Mouse (Mus musculus): ENCODE data around the gene Tmem242. TPM values are rescaled to one million over a fixed set of nuclear protein-coding genes. Genes with fewer than 3 reads are reported as not detected.

The Tmem242 gene
- polyA plus RNA-seq, 1 experiment from 2014 or later, result 104 TPM

DNA sequence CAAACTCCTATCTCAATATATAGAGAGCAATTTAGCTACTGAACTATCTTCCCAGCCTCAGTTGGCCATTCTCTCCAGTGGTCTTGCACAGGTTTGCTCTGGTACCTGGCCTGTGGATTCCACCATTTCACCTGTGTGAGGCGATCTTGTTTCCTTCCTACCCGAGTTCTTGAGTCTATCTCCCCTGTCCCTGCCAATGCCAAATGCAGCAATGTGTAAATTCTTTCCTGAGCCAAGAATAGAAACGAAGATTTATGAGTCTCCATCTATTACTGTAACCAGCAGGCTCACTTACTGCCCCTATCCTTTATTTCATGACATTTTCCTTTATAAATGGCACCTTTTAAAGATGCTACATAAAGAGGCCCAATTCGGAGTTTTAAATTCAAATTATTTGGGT is 69.0 kb downstream of the Tmem242 start:
- no peak overlapping the region for H3K9ac ChIP-seq
- 61% methylated on average over 4 of the region's 4 CpGs for WGBS
- ATAC-seq (ENCODE audit: insufficient read depth, low FRiP score, low read depth), result no peak

DNA sequence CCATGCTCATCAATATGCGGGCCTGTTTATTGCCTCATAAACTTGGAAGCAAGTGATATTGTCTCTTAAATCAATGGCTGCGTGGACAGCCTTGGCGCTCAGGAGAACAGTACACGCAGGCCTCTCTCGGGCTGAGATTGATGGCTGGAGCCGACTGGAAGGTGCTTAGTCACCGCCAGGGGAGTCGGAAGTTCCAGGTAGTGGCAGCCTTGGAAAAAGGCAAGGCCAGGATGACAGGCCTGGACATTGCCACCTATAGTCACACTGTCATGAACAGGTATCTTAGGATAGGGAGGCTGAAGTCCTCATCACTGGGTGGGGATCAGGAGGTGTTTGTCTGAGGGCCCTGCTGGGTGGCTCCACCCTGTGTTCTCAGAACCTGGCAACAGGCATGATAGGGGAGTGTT is 74.1 kb downstream of the Tmem242 start:
- Histone ChIP-seq H3K9me3 (no peaks in the 10 kb centered on the region), H3K36me3 (no peaks in the 10 kb centered on the region), H3K27ac (no peak overlapping the region), H3K4me1 (no peaks in the 10 kb centered on the region), H3K4me3 (replicated peaks) (no peak overlapping the region), H3K9ac (no peak overlapping the region), H3K27me3 (replicated peaks) (no peaks in the 10 kb centered on the region), H3K4me2 (no peak overlapping the region)
- ATAC-seq (ENCODE audit: insufficient read depth, low FRiP score, low read depth), result no peak
- WGBS, result 57% methylated on average over 8 of the region's 8 CpGs

More for the DNA sequence above, 69.0 kb downstream of the Tmem242 start:
- Histone ChIP-seq H3K4me1 (no peaks in the 10 kb centered on the region), H3K36me3 (no peaks in the 10 kb centered on the region), H3K4me3 (replicated peaks) (no peak overlapping the region), H3K9me3 (no peaks in the 10 kb centered on the region), H3K27ac (no peak overlapping the region), H3K4me2 (no peak overlapping the region), H3K27me3 (replicated peaks) (no peaks in the 10 kb centered on the region)

Small RNAs within 50 kb of the gene (microRNA-seq; reads per million reads assigned to microRNA genes)
- gene Gm22475, result not detected

Other genes with a start within 250 kb of the Tmem242 start
- not detected in 2 replicates for gene Ldhal6b, start 21.5 kb downstream of the Tmem242 start, polyA plus RNA-seq (2015; fragmentation: Nextera tagmentation; extraction: Ambion mirVana)
- 3.5 and 4.2 TPM in 2 replicates for gene Zdhhc14, start 52.3 kb upstream of the Tmem242 start, polyA plus RNA-seq (2015; fragmentation: Nextera tagmentation; extraction: Ambion mirVana)